Mouse (Mus musculus): ENCODE results near the gene Igsf10. TPM values are rescaled to one million over a fixed set of nuclear protein-coding genes. Genes with fewer than 3 reads are reported as not detected.
"Not testable (repeated sequence)": the region's sequence is repeated elsewhere in the genome, so short reads cannot be mapped to it uniquely, and the experiment has no call there.

Gene Igsf10
- polyA plus RNA-seq (2015; fragmentation: Nextera tagmentation; extraction: Ambion mirVana) = 6.7 and 8.3 TPM in 2 replicates

DNA sequence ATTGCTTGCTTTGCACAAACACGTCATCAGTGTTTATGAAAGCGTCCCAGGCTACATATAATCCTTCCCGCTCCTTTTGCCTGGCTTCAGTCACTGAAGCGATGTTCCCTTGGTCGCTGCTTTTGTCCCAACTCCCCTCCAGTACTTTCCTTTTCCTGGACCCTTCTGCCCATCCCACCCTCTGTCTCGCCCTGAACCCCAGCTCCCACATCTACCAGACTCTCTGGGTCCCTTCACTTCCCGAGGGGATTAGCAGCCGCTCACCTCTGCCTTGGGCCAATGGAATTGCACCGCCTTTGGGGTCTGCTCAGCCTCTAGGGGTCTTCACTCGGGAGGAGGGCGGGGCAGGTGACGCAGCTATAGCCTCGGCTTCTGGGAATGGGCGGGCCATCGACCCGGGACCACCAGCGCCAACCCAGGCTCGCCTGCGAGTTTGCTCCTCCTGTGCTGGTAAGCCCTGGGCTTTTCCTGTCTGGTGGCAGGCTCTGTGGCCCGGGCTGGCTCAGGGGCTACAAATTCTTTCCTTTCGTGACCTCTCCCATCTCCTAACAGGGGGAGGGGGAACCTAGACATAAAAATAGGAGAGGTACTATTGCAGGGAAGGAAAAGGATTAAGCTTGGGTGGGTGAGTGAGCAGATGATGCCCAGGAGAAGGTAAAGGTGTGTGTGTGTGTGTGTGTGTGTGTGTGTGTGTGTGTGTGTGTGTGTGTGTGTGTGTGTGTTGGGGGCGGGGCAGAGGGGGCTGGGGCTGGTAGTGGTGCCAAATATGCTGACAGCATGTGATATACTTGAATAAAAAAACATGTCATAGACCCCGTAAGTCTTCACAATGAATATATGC is at the start of gene Igsf10:
TSS of gene Igsf10 (minus strand) at position 330 of the 841 bp plus-strand sequence.
- Histone ChIP-seq H3K9me3 (no peaks in the 10 kb centered on the region), H3K9ac (peak within 1 kb of the TSS; percentile 71), H3K4me2 (replicated peaks) (peak within 1 kb of the TSS; percentile 74), H3K27ac (peak within 1 kb of the TSS; percentile 77), H3K4me3 (replicated peaks) (peak within 1 kb of the TSS; percentile 72), H3K36me3 (no peaks in the 10 kb centered on the region), H3K27me3 (replicated peaks) (no peaks in the 10 kb centered on the region), H3K4me1 (replicated peaks) (no peaks in the 10 kb centered on the region)
- ATAC-seq = peak; percentile 88
- 3% methylated on average over 23 of the region's 23 CpGs for WGBS

DNA sequence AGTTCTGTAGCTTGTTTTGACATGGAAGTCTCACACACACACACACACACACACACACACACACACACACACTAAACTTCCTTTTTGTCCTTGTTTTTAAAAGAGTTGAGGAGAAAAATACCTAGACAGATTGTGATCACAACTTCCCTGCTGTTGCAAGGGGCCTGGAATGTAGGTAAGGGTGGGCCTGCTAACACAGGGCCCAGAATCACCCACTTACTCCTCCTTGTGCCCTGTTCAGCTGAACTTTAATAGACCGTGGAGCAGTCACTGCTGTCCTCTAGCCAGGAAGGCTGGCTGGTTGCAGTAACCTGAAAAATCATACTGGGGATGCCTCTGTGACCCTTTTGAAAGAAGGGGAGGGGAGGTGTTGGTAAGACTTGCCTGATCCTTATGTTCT is 41.4 kb upstream of the Igsf10 start:
- Histone ChIP-seq H3K4me3 (replicated peaks) (no peak overlapping the region), H3K9ac (no peak overlapping the region)

DNA sequence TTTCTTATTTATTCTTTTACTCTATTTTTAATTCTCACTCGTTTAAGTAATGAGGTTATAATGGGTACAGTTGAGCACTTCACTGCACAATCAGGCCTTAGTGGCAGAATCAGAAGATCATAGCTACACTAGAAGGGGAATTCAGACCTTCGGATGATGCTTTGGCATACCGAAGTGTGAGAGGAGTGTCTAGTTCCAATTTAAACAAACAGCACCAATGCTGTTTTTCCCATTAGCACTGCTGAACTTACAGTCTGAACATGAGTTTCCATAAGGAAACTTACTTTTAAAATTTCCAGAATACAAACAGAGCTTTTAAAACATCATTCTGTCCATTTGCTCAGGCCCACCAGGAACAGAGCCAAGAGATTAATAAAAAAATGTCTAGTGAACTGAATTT is 40.8 kb upstream of the Igsf10 start:
- H3K27ac ChIP-seq = no peak overlapping the region
- H3K4me1 ChIP-seq (replicated peaks) = no peaks in the 10 kb centered on the region
- no peak overlapping the region for H3K4me2 ChIP-seq (replicated peaks)
- no peak for ATAC-seq
- WGBS = 92% methylated on average over 3 of the region's 3 CpGs
- no peaks in the 10 kb centered on the region for H3K9me3 ChIP-seq
- H3K27me3 ChIP-seq (replicated peaks) = no peaks in the 10 kb centered on the region
- H3K9ac ChIP-seq = no peak overlapping the region
- no peaks in the 10 kb centered on the region for H3K36me3 ChIP-seq
- H3K4me3 ChIP-seq (replicated peaks) = no peak overlapping the region

More for the DNA sequence above, 41.4 kb upstream of the Igsf10 start:
- no peaks in the 10 kb centered on the region for H3K4me1 ChIP-seq (replicated peaks)
- H3K9me3 ChIP-seq = no peaks in the 10 kb centered on the region
- WGBS = 85% methylated on average over 1 of the region's 1 CpGs
- no peaks in the 10 kb centered on the region for H3K36me3 ChIP-seq
- H3K27me3 ChIP-seq (replicated peaks) = no peaks in the 10 kb centered on the region
- H3K27ac ChIP-seq = no peak overlapping the region
- ATAC-seq = no peak
- no peak overlapping the region for H3K4me2 ChIP-seq (replicated peaks)

DNA sequence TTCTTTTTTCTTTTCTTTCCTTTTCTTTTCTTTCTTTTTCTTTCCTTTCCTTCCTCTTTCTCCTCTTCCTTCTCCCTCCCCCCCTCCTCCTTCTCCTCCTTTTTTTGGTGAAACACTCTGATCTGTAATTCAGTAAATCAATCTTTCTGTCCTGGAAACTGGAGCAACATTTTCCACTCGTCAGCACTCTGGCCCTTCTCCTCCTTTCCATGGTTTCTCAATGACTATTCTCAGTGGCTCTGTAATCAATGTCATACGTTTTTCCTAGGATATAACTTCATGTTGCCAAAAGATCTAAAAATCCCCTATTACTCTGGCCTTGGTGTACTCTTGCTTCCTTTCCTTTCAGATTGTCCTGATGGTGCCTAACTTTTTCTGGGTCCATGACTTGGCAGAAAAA is 40.1 kb upstream of the Igsf10 start:
- Histone ChIP-seq H3K4me3 (replicated peaks) (no peak overlapping the region), H3K27ac (no peak overlapping the region), H3K4me2 (replicated peaks) (no peak overlapping the region), H3K27me3 (replicated peaks) (no peaks in the 10 kb centered on the region), H3K9me3 (no peaks in the 10 kb centered on the region), H3K36me3 (no peaks in the 10 kb centered on the region), H3K9ac (no peak overlapping the region), H3K4me1 (replicated peaks) (no peaks in the 10 kb centered on the region)
- ATAC-seq = no peak
- 60% methylated on average over 2 of the region's 2 CpGs for WGBS

DNA sequence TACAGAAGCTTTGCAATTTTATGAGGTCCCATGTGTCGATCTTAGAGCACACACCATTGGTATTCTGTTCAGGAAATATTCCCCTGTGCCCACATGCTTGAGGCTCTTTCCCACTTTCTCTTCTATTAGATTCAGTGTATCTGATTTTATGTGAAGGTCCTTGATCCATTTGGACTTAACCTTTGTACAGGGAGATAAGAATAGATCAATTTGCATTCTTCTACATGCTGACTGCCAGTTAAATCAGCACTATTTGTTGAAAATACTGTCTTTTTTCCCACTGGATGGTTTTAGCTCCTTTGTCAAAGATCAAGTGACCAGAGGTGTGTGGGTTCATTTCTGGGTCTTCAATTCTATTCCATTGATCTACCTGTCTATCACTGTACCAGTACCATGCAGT is 34.6 kb upstream of the Igsf10 start:
- not testable (repeated sequence) for H3K9ac ChIP-seq; H3K27ac ChIP-seq; H3K27me3 ChIP-seq (replicated peaks); H3K4me3 ChIP-seq (replicated peaks); H3K9me3 ChIP-seq; H3K36me3 ChIP-seq; H3K4me1 ChIP-seq (replicated peaks); H3K4me2 ChIP-seq (replicated peaks); ATAC-seq
- WGBS = 95% methylated on average over 1 of the region's 1 CpGs

DNA sequence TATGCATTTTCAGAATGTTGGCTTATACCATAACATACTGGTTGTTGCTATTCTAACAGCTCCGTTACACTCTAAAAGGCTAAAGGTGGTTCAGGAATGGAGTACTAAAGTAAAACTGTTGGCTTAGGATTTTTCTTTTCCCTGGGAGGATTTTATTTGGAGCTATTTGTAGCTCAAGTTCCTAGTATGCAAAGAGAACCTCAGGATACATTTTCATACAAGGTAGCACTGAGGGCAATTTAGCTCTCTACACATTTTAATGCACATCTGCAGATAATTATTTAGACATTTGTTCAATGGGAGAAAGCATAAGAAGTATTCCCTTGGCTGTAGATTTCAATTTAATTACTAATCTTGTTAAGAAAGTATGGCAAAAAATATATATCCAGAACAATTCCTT is 17.7 kb upstream of the Igsf10 start:
- H3K4me1 ChIP-seq (replicated peaks) = no peaks in the 10 kb centered on the region
- H3K27ac ChIP-seq = no peak overlapping the region
- H3K36me3 ChIP-seq = no peaks in the 10 kb centered on the region
- no peak overlapping the region for H3K4me3 ChIP-seq (replicated peaks)
- no peak for ATAC-seq
- 95% methylated on average over 1 of the region's 1 CpGs for WGBS
- H3K9ac ChIP-seq = no peak overlapping the region
- H3K4me2 ChIP-seq (replicated peaks) = no peak overlapping the region
- H3K27me3 ChIP-seq (replicated peaks) = no peaks in the 10 kb centered on the region
- H3K9me3 ChIP-seq = no peaks in the 10 kb centered on the region

DNA sequence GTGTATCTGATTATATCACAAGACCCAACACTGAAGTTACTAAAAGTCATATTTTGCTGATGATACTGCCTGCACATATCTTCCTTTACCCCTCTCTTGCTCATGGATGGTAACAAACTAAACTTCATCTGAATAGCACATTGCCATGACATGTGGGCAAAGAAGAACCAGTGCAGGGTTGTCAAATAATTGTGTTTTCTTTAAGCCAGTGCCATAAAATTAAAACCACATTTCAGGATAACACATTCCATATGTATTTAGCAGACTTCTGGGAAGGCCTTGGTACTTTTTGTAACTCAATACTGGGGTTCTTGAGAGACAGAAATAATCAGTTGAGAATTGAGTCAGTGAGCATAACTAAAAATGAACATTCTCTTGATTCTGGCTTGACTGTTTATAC is 15.9 kb upstream of the Igsf10 start:
- Histone ChIP-seq H3K36me3 (no peaks in the 10 kb centered on the region), H3K4me3 (replicated peaks) (no peak overlapping the region), H3K9me3 (no peaks in the 10 kb centered on the region), H3K4me2 (replicated peaks) (no peak overlapping the region), H3K4me1 (replicated peaks) (no peaks in the 10 kb centered on the region), H3K27ac (no peak overlapping the region), H3K27me3 (replicated peaks) (no peaks in the 10 kb centered on the region), H3K9ac (no peak overlapping the region)
- no peak for ATAC-seq

DNA sequence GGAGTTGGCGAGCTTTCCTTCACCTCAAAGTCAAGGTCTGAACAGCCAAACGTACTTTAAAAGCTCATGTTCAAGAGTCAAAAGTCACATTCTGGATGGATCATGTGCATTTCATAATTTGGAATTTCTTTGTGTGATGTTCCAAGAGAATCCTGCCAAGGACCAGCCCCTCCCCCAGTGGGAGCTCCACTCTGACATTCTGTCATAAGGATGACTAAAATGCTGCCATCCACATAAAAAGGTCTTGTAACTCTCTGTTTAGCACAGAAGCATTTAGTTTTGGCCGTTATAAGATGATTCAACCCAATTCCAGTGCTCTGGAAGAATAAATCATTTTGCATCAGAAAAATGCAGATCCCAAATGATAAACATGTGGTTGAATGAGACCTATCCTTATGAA is 10.0 kb upstream of the Igsf10 start:
- no peak for ATAC-seq
- Histone ChIP-seq H3K27ac (no peak overlapping the region), H3K4me2 (replicated peaks) (no peak overlapping the region), H3K4me3 (replicated peaks) (no peak overlapping the region), H3K36me3 (no peaks in the 10 kb centered on the region), H3K9me3 (no peaks in the 10 kb centered on the region), H3K4me1 (replicated peaks) (no peaks in the 10 kb centered on the region), H3K9ac (no peak overlapping the region), H3K27me3 (replicated peaks) (no peaks in the 10 kb centered on the region)
- 81% methylated on average over 3 of the region's 3 CpGs for WGBS

DNA sequence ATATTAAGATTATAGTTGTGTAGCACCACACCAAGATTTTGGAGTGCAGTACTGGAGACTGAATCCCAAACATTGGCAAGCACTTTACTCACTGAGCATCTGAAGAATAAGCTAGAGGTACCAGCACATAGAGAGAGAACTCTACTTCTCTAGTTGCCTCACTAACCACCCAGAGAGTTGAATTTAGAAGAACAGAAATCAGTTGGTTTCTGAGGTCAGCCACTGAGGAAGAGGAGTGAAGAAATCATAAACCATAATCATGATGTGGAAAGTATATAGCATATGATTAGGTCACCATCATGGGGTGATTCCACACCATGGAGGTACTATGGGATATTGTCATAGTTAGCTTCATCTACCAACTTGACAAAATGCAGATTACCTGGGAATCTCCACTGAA is 7.6 kb upstream of the Igsf10 start:
- no peak for ATAC-seq

DNA sequence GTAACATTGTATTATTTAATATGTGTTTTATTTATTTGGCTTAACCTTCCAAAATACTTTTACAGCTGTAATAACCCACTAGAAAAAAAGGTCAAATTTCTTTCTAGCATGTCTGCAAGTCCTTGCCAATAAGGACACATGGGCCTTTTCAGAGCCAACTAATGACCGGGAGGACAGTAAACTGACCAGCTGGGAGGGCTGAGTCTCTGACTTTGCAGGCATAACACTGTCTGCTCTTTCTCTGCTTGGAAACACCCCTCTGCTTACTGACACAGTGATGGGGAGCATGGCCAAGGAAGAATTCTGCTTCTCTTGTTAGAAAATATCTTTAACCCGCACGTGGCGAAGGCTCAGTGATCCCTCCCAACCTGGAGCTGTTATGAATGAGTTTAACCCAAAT is 1.2 kb downstream of the Igsf10 start:
- Histone ChIP-seq H3K36me3 (no peaks in the 10 kb centered on the region), H3K9me3 (no peaks in the 10 kb centered on the region), H3K27me3 (replicated peaks) (no peaks in the 10 kb centered on the region), H3K4me1 (replicated peaks) (no peaks in the 10 kb centered on the region), H3K27ac (no peak overlapping the region), H3K4me3 (replicated peaks) (peak overlapping the region; percentile 72), H3K4me2 (replicated peaks) (peak overlapping the region; percentile 74), H3K9ac (no peak overlapping the region)
- 42% methylated on average over 4 of the region's 4 CpGs for WGBS
- ATAC-seq = peak; percentile 50; the same call in 1 of the 2 replicates

More for the DNA sequence above, 7.6 kb upstream of the Igsf10 start:
- H3K9ac ChIP-seq = no peak overlapping the region
- no peaks in the 10 kb centered on the region for H3K27me3 ChIP-seq (replicated peaks)
- H3K9me3 ChIP-seq = no peaks in the 10 kb centered on the region
- no peaks in the 10 kb centered on the region for H3K4me1 ChIP-seq (replicated peaks)
- no peak overlapping the region for H3K27ac ChIP-seq
- H3K4me3 ChIP-seq (replicated peaks) = no peak overlapping the region
- H3K4me2 ChIP-seq (replicated peaks) = no peak overlapping the region
- H3K36me3 ChIP-seq = no peaks in the 10 kb centered on the region

DNA sequence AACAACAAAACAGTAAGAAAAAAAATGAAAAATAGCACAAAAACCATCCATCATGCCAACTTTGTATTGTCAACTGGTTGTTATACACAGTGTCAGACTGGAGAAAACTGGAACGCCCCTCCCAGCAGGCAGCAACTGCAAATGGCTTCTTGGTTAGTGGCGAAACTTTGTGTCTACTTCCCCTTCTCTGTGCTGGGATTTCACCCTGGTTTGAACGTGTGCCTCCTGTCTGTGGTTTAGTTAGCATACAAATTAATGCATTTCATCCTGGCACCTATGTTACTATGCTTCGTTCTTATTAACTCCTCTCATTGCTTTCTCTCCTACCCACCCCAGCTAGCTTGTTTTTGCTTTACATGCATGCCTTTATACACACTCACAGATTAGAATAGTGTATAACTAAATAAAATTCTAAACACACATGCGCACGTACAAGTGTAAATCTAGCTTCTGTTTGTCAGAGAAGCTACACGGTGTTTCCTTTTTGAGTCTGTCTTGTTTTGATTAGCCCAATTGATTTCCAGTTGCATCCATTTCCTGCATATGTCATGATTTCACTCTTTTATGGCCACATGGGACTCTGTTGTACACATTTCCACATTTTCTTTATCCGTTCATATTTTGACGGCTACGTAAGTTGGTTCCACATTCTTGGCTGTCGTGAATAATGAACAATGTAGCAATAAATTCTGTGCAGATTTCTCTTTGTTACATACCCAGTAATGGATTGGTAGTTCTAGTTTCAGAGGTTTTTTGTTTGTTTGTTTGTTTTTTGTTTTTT is 2.4 kb downstream of the Igsf10 start:
- Histone ChIP-seq H3K9ac (no peak overlapping the region), H3K4me2 (replicated peaks) (peak overlapping the region; percentile 23; the same call in 1 of the 2 replicates), H3K27me3 (replicated peaks) (no peaks in the 10 kb centered on the region), H3K4me1 (replicated peaks) (no peaks in the 10 kb centered on the region), H3K27ac (no peak overlapping the region), H3K9me3 (no peaks in the 10 kb centered on the region), H3K4me3 (replicated peaks) (no peak overlapping the region), H3K36me3 (no peaks in the 10 kb centered on the region)
- 61% methylated on average over 11 of the region's 11 CpGs for WGBS
- no peak for ATAC-seq

DNA sequence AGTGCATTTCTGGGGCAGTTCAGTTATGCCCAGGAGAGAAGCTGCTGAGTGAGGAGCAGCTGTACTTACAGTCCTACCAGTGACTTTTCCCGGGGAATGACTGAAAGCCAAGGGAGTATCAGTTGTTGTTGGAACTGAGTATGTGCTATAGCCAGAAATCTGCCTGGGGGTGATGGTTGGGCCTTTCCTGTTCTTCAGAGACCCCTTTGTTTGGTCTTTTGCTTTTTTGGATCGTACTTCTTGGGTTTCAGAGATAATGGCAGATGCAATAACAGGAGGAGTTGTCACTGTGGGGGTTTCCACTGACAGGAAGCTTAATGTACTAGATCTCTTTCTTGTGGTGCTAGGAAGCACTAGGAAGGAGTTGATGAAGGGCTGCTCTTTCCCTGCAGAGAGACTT is 15.7 kb downstream of the Igsf10 start:
- Histone ChIP-seq H3K9me3 (no peaks in the 10 kb centered on the region), H3K4me2 (replicated peaks) (no peak overlapping the region)
- 87% methylated on average over 2 of the region's 2 CpGs for WGBS

More for the DNA sequence above, 15.7 kb downstream of the Igsf10 start:
- Histone ChIP-seq H3K4me1 (replicated peaks) (no peaks in the 10 kb centered on the region), H3K9ac (no peak overlapping the region), H3K4me3 (replicated peaks) (no peak overlapping the region), H3K36me3 (peaks cover 13% of the 10 kb centered on the region), H3K27me3 (replicated peaks) (no peaks in the 10 kb centered on the region), H3K27ac (no peak overlapping the region)
- ATAC-seq = no peak
